ENCODE assay signal across 8 mouse cellular contexts in the genomic region with DNA sequence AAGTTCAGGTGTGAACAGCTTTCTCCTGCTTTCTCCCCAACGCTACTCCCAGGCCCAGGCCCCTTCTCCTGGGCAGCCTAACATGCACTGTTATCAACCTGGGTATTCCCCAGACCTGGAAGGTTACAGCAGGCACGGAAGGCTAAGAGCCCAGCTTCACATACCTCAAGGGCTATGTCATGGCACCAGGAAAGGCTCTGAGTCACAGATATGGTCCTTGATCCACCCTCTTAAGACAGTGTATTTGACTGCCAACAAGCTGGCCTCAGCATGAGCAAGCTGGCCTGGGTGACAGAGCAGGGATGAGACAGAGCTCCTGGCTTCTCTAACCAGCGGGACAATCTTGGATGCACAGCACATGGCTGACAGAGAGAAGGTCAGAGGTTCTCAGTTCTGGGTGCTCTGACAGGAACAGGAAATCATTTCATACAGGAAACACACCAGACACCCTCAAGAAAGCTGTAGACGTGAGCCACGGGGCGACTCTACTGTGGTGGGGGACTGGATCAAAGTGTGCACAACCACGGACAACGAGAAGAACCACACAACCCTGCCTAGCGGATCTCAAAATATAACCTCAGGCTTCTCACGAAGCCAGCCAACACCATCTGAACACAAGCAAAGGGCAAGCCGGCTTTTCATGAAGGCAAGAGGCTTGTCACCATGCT.
DNase-seq lines count a peak whose midpoint lies in the region; ATAC-seq and TF ChIP-seq lines count a peak whose summit lies in the region.

No protein-coding gene starts in this region.

- H3K79me2 ChIP-seq in C2C12 (ENCODE audit: control insufficient read depth, insufficient read depth): peaks cover 8% of the 10 kb centered on the region

- H3K9me3 ChIP-seq in heart, embryonic 14.5 days (ENCODE audit: control insufficient read depth, low read length): no peaks in the 10 kb centered on the region
- no peaks in the 10 kb centered on the region for H3K9me3 ChIP-seq in forebrain, embryonic 10.5 days
- H3K9me3 ChIP-seq in hindbrain, embryonic 16.5 days (ENCODE audit: control insufficient read depth, low read length): no peaks in the 10 kb centered on the region

- no peaks in the 10 kb centered on the region for H3K27me3 ChIP-seq in C2C12 (ENCODE audit: control insufficient read depth, insufficient read depth, insufficient read length)
- H3K27me3 ChIP-seq in heart, embryonic 14.5 days (ENCODE audit: control insufficient read depth, insufficient read depth, low read length): no peaks in the 10 kb centered on the region
- no peaks in the 10 kb centered on the region for H3K27me3 ChIP-seq in forebrain, embryonic 10.5 days (ENCODE audit: poor library complexity, severe bottlenecking)
- no peaks in the 10 kb centered on the region for H3K27me3 ChIP-seq in hindbrain, embryonic 16.5 days (replicated peaks; ENCODE audit: control insufficient read depth, insufficient read depth, low read length)

- TF ChIP-seq CTCF in C2C12 (IDR thresholded peaks at IDR 0.05; ENCODE audit: control insufficient read depth, insufficient read depth, insufficient read length): no peak

- no peaks in the 10 kb centered on the region for H3K36me3 ChIP-seq in C2C12 (ENCODE audit: control insufficient read depth, insufficient read depth)
- peaks cover 10% of the 10 kb centered on the region; the same call in 1 of the 2 replicates for H3K36me3 ChIP-seq in heart, embryonic 14.5 days (ENCODE audit: control insufficient read depth, insufficient read depth, low read length)
- H3K36me3 ChIP-seq in forebrain, embryonic 10.5 days (replicated peaks): no peaks in the 10 kb centered on the region
- H3K36me3 ChIP-seq in hindbrain, embryonic 16.5 days (ENCODE audit: control insufficient read depth, insufficient read depth, low read length): no peaks in the 10 kb centered on the region

- peak overlapping the region; percentile 83 to 98 for H3K27ac ChIP-seq in heart, embryonic 14.5 days (replicated peaks in 1 of 2; ENCODE audit: control insufficient read depth in 1 of 2, insufficient read depth in 1 of 2, low read depth in 2 of 2, low read length in 2 of 2)
- no peak overlapping the region for H3K27ac ChIP-seq in forebrain, embryonic 10.5 days
- H3K27ac ChIP-seq in hindbrain, embryonic 16.5 days (ENCODE audit: low read depth, low read length): no peak overlapping the region

- H3K79me3 ChIP-seq in C2C12 (ENCODE audit: low read depth): peaks cover 4% of the 10 kb centered on the region

- peaks cover 60 to 76% of the 10 kb centered on the region in 2 experiments for H3K4me1 ChIP-seq in heart, embryonic 14.5 days (ENCODE audit: control insufficient read depth in 2 of 2, insufficient read depth in 2 of 2, low read length in 2 of 2)
- peaks cover 30% of the 10 kb centered on the region for H3K4me1 ChIP-seq in forebrain, embryonic 10.5 days
- peaks cover 11% of the 10 kb centered on the region for H3K4me1 ChIP-seq in hindbrain, embryonic 16.5 days (ENCODE audit: control insufficient read depth, insufficient read depth, low read depth, low read length)

- WGBS in heart, embryonic 14.5 days: 41% methylated on average over 11 of the region's 11 CpGs
- 90% methylated on average over 11 of the region's 11 CpGs for WGBS in forebrain, embryonic 10.5 days
- 90% methylated on average over 11 of the region's 11 CpGs for WGBS in hindbrain, embryonic 16.5 days

- peak overlapping the region; percentile 67 for H3K4me2 ChIP-seq in heart, embryonic 14.5 days (ENCODE audit: low read length)
- no peak overlapping the region for H3K4me2 ChIP-seq in hindbrain, embryonic 16.5 days (ENCODE audit: low read length)

- no peak overlapping the region for H3ac ChIP-seq in C2C12 (ENCODE audit: control insufficient read depth, insufficient read length, low read depth)

- DNase-seq in lung, postnatal 4 days: peak; percentile 40 to 66
- no peak for DNase-seq in forebrain, embryonic 10.5 days (ENCODE audit: extremely low spot score, low spot score)
- no peak for DNase-seq in right cerebral cortex, postnatal 25 days
- DNase-seq in right cerebral cortex, postnatal 10 days (ENCODE audit: low spot score in 2 of 2): no peak

- peak overlapping the region; percentile 79 for H3K9ac ChIP-seq in heart, embryonic 14.5 days (ENCODE audit: low read length)
- H3K9ac ChIP-seq in hindbrain, embryonic 16.5 days (ENCODE audit: low read depth, low read length): no peak overlapping the region

- peak; percentile 23 for ATAC-seq in activated CD4-positive, CD25-positive, alpha-beta regulatory T cell, adult 4 months
- ATAC-seq in heart, embryonic 14.5 days (ENCODE audit: insufficient number of reproducible peaks, insufficient read depth, low FRiP score, low read depth): peak; percentile 54
- ATAC-seq in hindbrain, embryonic 16.5 days: no peak

- H3K4me3 ChIP-seq in C2C12 (ENCODE audit: insufficient read depth, poor library complexity, severe bottlenecking): no peak overlapping the region
- no peak overlapping the region for H3K4me3 ChIP-seq in heart, embryonic 14.5 days (ENCODE audit: control insufficient read depth in 1 of 2, insufficient read depth in 1 of 2, low read depth in 1 of 2, low read length in 2 of 2)
- H3K4me3 ChIP-seq in forebrain, embryonic 10.5 days: no peak overlapping the region
- no peak overlapping the region for H3K4me3 ChIP-seq in hindbrain, embryonic 16.5 days (ENCODE audit: low read length)

TF ChIP-seq in C2C12, 6 proteins besides CTCF, POLR2A, EP300 and RAD21:
- TF ChIP-seq MAX (IDR thresholded peaks at IDR 0.05): peak; percentile 83
- no peak for TF ChIP-seq FOSL1 (IDR thresholded peaks at IDR 0.05; ENCODE audit: insufficient read depth, low read length, poor library complexity, severe bottlenecking)
- TF ChIP-seq USF1 (IDR thresholded peaks at IDR 0.05; ENCODE audit: low read depth): no peak
- TF ChIP-seq CEBPB (IDR thresholded peaks at IDR 0.05; ENCODE audit: low read depth): no peak
- TF ChIP-seq MYOD1 (IDR thresholded peaks at IDR 0.05; ENCODE audit: control insufficient read depth, insufficient read length, low read depth): no peak
- TF ChIP-seq MYOG (IDR thresholded peaks at IDR 0.05; ENCODE audit: control insufficient read depth, extremely low read depth, insufficient read length): no peak

Comparison
In these comparisons a context has a peak if more than half of its experiments do, and no peak if none do; other contexts are left out.
1. H3K27ac ChIP-seq: peak in heart, embryonic 14.5 days (2 of 2); none in forebrain, embryonic 10.5 days (single experiment) and hindbrain, embryonic 16.5 days (single experiment).
2. DNase-seq: peak in lung, postnatal 4 days (2 of 2); none in forebrain, embryonic 10.5 days (single experiment), right cerebral cortex, postnatal 25 days (single experiment) and right cerebral cortex, postnatal 10 days (0 of 2).